Comparison of ENCODE assay signal across 31 mouse cellular contexts in genomic region chr10:75818641-75819040, GRCm38 (mm10). TPM values are rescaled to one million over a fixed set of nuclear protein-coding genes. Genes with fewer than 3 reads are reported as not detected.
DNase-seq lines count a peak whose midpoint lies in the region; ATAC-seq and TF ChIP-seq lines count a peak whose summit lies in the region.
"Had no signal": no experiment of that assay in that cellular context is flagged by ENCODE, and none has a peak within 500 bp of the region (broad histone marks: within the 10 kb centered on the region; RNA-seq: fewer than 3 reads in every experiment).

No protein-coding gene starts in this region.

- no peak overlapping the region for H3K4me2 ChIP-seq in kidney, postnatal 0 days (ENCODE audit: low read length)
- H3K4me2 ChIP-seq in lung, embryonic 14.5 days, result no peak overlapping the region
- H3K4me2 ChIP-seq: heart, embryonic 15.5 days; hindbrain, embryonic 14.5 days; limb, embryonic 13.5 days had no signal

- ATAC-seq in kidney, postnatal 0 days (replicated peaks; ENCODE audit: low FRiP score, low read depth), result no peak
- no peak for ATAC-seq in lung, embryonic 14.5 days (ENCODE audit: insufficient read depth)
- ATAC-seq: forebrain, embryonic 16.5 days; inflammation-experienced regulatory T-cells, adult 6 months had no signal

- peak; percentile 30; the same call in 1 of the 2 replicates for TF ChIP-seq CTCF in kidney, postnatal 0 days (IDR thresholded peaks at IDR 0.05; ENCODE audit: low read depth)
- peak; percentile 18; the same call in 1 of the 2 replicates for TF ChIP-seq CTCF in lung, embryonic 14.5 days (IDR thresholded peaks at IDR 0.05; ENCODE audit: low read depth)

- H3K4me3 ChIP-seq in kidney, postnatal 0 days (replicated peaks; ENCODE audit: low read depth, low read length), result no peak overlapping the region
- H3K4me3 ChIP-seq in lung, embryonic 14.5 days (ENCODE audit: low read depth, low read length), result no peak overlapping the region
- H3K4me3 ChIP-seq: embryonic facial prominence, embryonic 10.5 days; heart, embryonic 15.5 days; limb, embryonic 13.5 days had no signal

- WGBS in kidney, postnatal 0 days, result 62% methylated on average over 10 of the region's 10 CpGs
- 56% methylated on average over 10 of the region's 10 CpGs for WGBS in lung, embryonic 14.5 days

- DNase-seq in kidney, postnatal 0 days (ENCODE audit: low spot score), result no peak
- DNase-seq in kidney, postnatal 36 days, result no peak
- DNase-seq in lung, embryonic 14.5 days, result no peak
- DNase-seq in lung, postnatal 36 days, result no peak
- DNase-seq in R1 (ENCODE audit: low read depth, low spot score), result peak; percentile 50
- no peak for DNase-seq in layer of hippocampus, postnatal 25 days (ENCODE audit: extremely low spot score in 1 of 2, low spot score in 1 of 2)
- no peak for DNase-seq in gastrocnemius, postnatal 36 days
- DNase-seq: adrenal gland, postnatal 36 days; cerebellum, adult 11 months; cerebellum, adult 9-11 months; gastrocnemius, postnatal 14 days; heart, postnatal 4 days; kidney, postnatal 4 days; lung, postnatal 4 days; midbrain, embryonic 14.5 days; thymus, postnatal 14 days had no signal

- no peak overlapping the region for H3K9ac ChIP-seq in kidney, postnatal 0 days (ENCODE audit: low read depth, low read length)
- H3K9ac ChIP-seq in lung, embryonic 14.5 days, result no peak overlapping the region
- H3K9ac ChIP-seq: heart, embryonic 15.5 days; hindbrain, embryonic 14.5 days; limb, embryonic 13.5 days had no signal

- H3K36me3 ChIP-seq in kidney, postnatal 0 days (ENCODE audit: insufficient read depth, low read length), result no peaks in the 10 kb centered on the region
- H3K36me3 ChIP-seq in lung, embryonic 14.5 days (ENCODE audit: insufficient read depth), result no peaks in the 10 kb centered on the region
- H3K36me3 ChIP-seq: embryonic facial prominence, embryonic 10.5 days; heart, embryonic 15.5 days; limb, embryonic 13.5 days had no signal

- H3K27me3 ChIP-seq in kidney, postnatal 0 days (ENCODE audit: insufficient read depth, low read length), result no peaks in the 10 kb centered on the region
- H3K27me3 ChIP-seq in lung, embryonic 14.5 days (ENCODE audit: insufficient read depth, low read length), result no peaks in the 10 kb centered on the region
- H3K27me3 ChIP-seq: limb, embryonic 13.5 days had no signal

- no peaks in the 10 kb centered on the region for H3K9me3 ChIP-seq in kidney, postnatal 0 days (replicated peaks; ENCODE audit: low read length)
- H3K9me3 ChIP-seq in lung, embryonic 14.5 days (ENCODE audit: low read depth, low read length), result no peaks in the 10 kb centered on the region
- H3K9me3 ChIP-seq: embryonic facial prominence, embryonic 10.5 days; heart, embryonic 15.5 days; limb, embryonic 13.5 days had no signal

- intact Hi-C loops in gastrocnemius, postnatal 36 days (cut with DNase I), result no loop called here

- H3K27ac ChIP-seq in kidney, postnatal 0 days, result no peak overlapping the region
- H3K27ac ChIP-seq in lung, embryonic 14.5 days (ENCODE audit: low read depth), result no peak overlapping the region
- H3K27ac ChIP-seq: embryonic facial prominence, embryonic 10.5 days; heart, embryonic 15.5 days; hindbrain, embryonic 14.5 days; limb, embryonic 13.5 days had no signal

- no peaks in the 10 kb centered on the region for H3K4me1 ChIP-seq in kidney, postnatal 0 days (replicated peaks; ENCODE audit: insufficient read depth, low read length)
- no peaks in the 10 kb centered on the region for H3K4me1 ChIP-seq in lung, embryonic 14.5 days (ENCODE audit: insufficient read depth)
- H3K4me1 ChIP-seq: embryonic facial prominence, embryonic 10.5 days; heart, embryonic 15.5 days; limb, embryonic 13.5 days had no signal

RNA-seq across cellular contexts. Expression of gene Gstt4, which starts 3.7 kb away (rescaled TPM):
- polyA plus RNA-seq in kidney, postnatal 0 days (2015; fragmentation: Nextera tagmentation; extraction: Ambion mirVana), result not detected in 2 replicates
- not detected in 2 replicates for polyA plus RNA-seq in lung, embryonic 14.5 days (2014; fragmentation: Nextera tagmentation; extraction: Ambion mirVana)
- total RNA-seq in layer of hippocampus, postnatal 25 days (2021), result not detected
- total RNA-seq in gastrocnemius, postnatal 36 days (2021), result not detected
- total RNA-seq: adrenal gland, adult 18-20 months; adrenal gland, postnatal 36 days; gastrocnemius, postnatal 14 days; heart, adult 8-10 months; heart, postnatal 4 days; layer of hippocampus, postnatal 14 days; left cerebral cortex, postnatal 10 days; megakaryocyte-erythroid progenitor cell, adult 5-6 weeks had no signal
- polyA plus RNA-seq: C2C12; cortical plate, adult 2 months; embryonic facial prominence, embryonic 10.5 days; forebrain, embryonic 16.5 days; heart, embryonic 15.5 days; hindbrain, embryonic 14.5 days; inflammation-experienced regulatory T-cells, adult 6 months; kidney, embryonic 14.5 days; limb, embryonic 13.5 days; midbrain, embryonic 14.5 days; neural tube, embryonic 11.5 days had no signal

RNA-seq across cellular contexts. Expression of gene Gstt2, which starts 18.6 kb away (rescaled TPM):
- polyA plus RNA-seq in kidney, postnatal 0 days (2015; fragmentation: Nextera tagmentation; extraction: Ambion mirVana), result 125 and 129 TPM in 2 replicates
- polyA plus RNA-seq in lung, embryonic 14.5 days (2014; fragmentation: Nextera tagmentation; extraction: Ambion mirVana), result 28.0 and 29.8 TPM in 2 replicates
- total RNA-seq in layer of hippocampus, postnatal 25 days (2021), result 1 to 10 TPM; 2.2 to 4.5 TPM
- total RNA-seq in gastrocnemius, postnatal 36 days (2021), result 1 to 10 TPM; 3.6 to 4.7 TPM

RNA-seq across cellular contexts. Expression of gene Gstt1, which starts 20.3 kb away (rescaled TPM):
- 33.2 and 34.4 TPM in 2 replicates for polyA plus RNA-seq in kidney, postnatal 0 days (2015; fragmentation: Nextera tagmentation; extraction: Ambion mirVana)
- 23.5 and 24.8 TPM in 2 replicates for polyA plus RNA-seq in lung, embryonic 14.5 days (2014; fragmentation: Nextera tagmentation; extraction: Ambion mirVana)
- 1 to 10 TPM; 3.9 to 6.5 TPM for total RNA-seq in layer of hippocampus, postnatal 25 days (2021)
- 1 to 10 TPM; 4.4 to 5.6 TPM for total RNA-seq in gastrocnemius, postnatal 36 days (2021)

RNA-seq across cellular contexts. Expression of gene Gstt3, which starts 37.4 kb away (rescaled TPM):
- polyA plus RNA-seq in kidney, postnatal 0 days (2015; fragmentation: Nextera tagmentation; extraction: Ambion mirVana), result 76.5 and 78.3 TPM in 2 replicates
- 18.9 and 19.8 TPM in 2 replicates for polyA plus RNA-seq in lung, embryonic 14.5 days (2014; fragmentation: Nextera tagmentation; extraction: Ambion mirVana)
- total RNA-seq in layer of hippocampus, postnatal 25 days (2021), result 1 to 10 TPM; 1.7 to 1.8 TPM
- 1 to 10 TPM; 3.3 to 3.5 TPM for total RNA-seq in gastrocnemius, postnatal 36 days (2021)

RNA-seq across cellular contexts. Expression of gene Gm20441, which starts 37.9 kb away (rescaled TPM):
- 0.71 TPM in 1 of 2 replicates, not detected in the other for polyA plus RNA-seq in kidney, postnatal 0 days (2015; fragmentation: Nextera tagmentation; extraction: Ambion mirVana)
- not detected in 2 replicates for polyA plus RNA-seq in lung, embryonic 14.5 days (2014; fragmentation: Nextera tagmentation; extraction: Ambion mirVana)
- total RNA-seq in layer of hippocampus, postnatal 25 days (2021), result not detected
- not detected for total RNA-seq in gastrocnemius, postnatal 36 days (2021)
- total RNA-seq: adrenal gland, adult 18-20 months; gastrocnemius, postnatal 14 days; heart, adult 8-10 months; heart, postnatal 4 days; layer of hippocampus, postnatal 14 days; left cerebral cortex, postnatal 10 days; megakaryocyte-erythroid progenitor cell, adult 5-6 weeks had no signal
- polyA plus RNA-seq: C2C12; cortical plate, adult 2 months; embryonic facial prominence, embryonic 10.5 days; forebrain, embryonic 16.5 days; heart, embryonic 15.5 days; hindbrain, embryonic 14.5 days; inflammation-experienced regulatory T-cells, adult 6 months; kidney, embryonic 14.5 days; limb, embryonic 13.5 days; midbrain, embryonic 14.5 days; neural tube, embryonic 11.5 days had no signal
